Mouse (Mus musculus) neutrophil, adult 5-6 weeks (primary cell): ENCODE data around the gene Rell1. TPM values are rescaled to one million over a fixed set of nuclear protein-coding genes. Genes with fewer than 3 reads are reported as not detected.
A peak's percentile ranks its signal among the peaks of the same experiment; 100 is the strongest.

ENCODE experiments used
- ATAC-seq: fragments of 151-379, 151-347 bp; 2 replicates; pipeline ENCODE4 v1.8.0; 2017; ENCODE audit warnings: mild to moderate bottlenecking, moderate TSS enrichment; ENCODE audit not compliant: insufficient number of reproducible peaks, poor library complexity, low FRiP score, severe bottlenecking; ENCODE audit errors: extremely low read depth
- total RNA-seq: library from RNA; stranded (forward); fragments of 200-1000 nt; gene quantifications from 2 replicates; pipeline ENCODE4 v1.2.3, GENCODE M21; 2017

Rell1 gene
- total RNA-seq, 1 experiment from 2014 or later, result 40.7 TPM

DNA sequence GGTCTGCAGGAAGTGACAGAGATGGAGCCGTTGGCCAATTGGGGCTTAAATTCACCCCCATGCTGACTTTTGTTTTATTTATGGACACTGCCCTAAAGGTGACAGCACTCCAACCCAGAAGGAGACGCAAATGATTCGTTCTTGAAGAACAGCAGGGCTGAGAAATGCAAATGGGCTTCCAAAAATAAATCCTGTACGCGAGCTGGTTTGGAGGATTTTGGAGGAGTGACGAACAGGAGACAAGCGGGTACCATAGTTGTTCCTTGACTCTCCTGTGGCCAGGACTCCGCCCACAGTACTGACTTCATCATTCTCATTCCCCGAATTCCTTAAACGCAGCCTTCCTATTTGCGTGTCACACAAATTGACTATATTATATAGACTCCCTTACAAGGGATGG lies 12.3 kb downstream of the Rell1 start:
- no peak for ATAC-seq

DNA sequence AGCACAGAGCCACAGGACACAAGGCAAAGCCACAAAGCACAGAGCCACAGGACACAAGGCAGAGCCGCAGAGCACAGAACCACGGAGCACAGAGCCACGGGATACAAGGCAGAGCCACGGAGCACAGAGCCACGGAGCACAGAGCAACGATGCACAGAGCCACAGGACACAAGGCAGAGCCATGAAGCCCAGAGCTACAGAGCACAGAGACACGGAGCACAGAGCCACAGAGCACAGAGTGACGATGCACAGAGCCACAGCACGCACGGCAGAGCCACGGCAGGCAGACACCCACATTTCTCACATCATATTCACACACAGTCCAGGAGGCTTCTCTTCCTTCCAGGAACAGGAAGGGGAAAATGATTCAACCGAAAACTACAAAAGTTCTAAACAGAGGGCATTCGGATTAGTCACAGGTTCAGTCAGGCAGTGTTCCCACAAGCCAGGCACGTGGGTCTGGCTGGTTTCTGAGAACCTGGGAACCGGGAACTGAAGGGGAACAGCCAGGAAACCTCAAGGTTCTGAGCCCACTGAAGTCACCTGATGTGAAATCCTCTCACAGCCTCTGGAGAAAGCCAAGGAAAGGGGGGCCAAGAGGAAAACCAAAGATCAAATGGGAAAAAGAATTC lies 15.2 kb downstream of the Rell1 start:
- no peak for ATAC-seq

DNA sequence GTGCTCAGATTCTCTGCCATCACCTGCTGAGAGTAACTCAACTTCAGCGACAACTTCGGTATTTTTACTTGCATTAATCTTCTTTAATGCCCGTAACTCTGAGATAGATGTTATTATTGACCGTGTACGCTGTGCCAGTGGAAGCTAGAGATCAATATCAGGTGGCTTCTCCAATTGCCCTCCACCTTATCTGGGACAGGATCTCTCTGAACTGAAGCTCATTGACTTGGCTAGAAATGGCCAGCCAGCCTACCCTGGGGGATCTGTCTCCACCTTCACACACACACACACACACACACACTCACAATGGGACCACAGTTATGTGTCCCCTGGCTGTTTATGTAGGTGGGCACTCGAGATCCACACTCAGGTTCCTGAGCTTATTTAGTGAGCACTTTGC lies 16.7 kb downstream of the Rell1 start:
- no peak for ATAC-seq

DNA sequence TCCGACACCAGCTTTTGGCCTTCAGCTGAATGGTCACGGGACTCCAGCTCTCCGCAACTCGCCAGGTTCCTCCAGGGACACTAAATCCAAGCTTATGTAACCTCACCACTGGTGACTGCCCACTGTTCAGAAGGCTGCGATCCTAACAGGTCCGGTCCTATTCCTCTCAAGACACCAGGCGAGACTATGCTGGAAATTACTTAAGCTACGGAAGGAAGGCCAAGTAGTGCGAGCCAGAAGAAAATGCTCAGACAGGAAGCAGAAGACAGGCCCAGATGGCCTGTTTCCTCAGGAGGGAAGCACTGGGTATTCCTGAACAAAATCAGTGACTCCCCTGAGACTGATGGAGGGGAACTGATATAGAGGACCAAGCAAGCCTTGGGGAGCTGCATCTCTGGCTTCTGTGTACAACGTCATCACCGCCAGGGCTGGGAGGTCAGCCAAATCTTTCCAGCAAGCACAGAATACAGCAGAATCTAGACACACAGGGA lies 17.2 kb downstream of the Rell1 start:
- no peak for ATAC-seq

DNA sequence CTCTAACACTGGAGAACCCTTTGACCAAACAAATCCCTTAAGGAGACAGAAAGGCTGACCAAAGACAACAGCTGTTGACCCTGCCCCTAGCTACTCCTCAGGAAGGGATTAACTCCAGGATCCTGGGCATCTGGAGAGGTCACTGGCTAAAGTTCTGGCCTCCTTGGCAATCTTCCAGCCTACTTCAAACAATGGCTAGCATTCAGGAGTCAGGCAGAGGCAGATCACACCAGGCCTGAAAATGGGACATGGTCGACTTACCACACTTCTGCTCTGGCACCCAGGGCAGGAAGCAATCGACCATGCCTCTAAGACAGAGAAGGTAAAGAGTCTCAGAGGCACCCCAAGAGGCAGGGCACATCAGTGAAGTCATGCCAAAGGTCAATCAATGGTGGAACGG lies 19.5 kb downstream of the Rell1 start:
- ATAC-seq, result peak; percentile 43; the same call in 1 of the 2 replicates

DNA sequence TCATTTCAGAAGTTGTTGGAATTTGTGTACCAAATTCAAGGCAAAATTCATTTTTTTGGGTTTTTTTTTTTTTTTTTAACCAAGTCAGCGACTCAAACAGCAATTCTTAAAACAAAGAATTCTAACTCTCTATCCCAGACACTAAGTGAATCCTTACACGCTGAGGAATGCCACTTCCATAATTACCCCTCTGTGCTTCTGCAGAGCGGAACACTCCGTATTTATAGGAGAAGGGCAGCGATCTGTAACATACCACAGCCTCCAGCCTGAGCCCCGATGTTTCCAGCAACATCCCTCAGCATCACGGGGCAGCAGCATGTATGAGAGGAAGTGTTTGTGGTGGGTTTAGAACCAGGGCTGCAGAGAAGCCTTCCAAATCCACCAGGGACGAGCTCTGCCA lies 21.2 kb downstream of the Rell1 start:
- no peak for ATAC-seq

DNA sequence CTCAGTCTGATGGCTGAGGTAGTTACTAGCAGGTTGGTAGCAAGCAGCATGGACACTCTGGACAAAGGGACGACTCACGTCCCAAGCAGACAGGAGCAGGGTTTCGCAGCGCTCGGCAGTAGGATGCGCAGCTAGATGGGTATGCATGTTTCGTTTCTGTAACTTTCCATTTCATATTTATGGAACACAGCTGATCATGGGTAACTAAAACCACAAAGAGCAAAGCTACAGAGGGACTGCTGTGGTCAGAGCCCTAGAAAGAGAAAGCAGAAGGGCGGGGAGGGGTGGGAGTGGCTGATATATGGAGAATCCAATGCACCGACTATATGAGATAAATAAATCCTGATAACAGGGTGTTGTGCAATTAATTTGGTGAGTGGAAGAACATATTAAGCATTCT lies 25.4 kb downstream of the Rell1 start:
- ATAC-seq, result peak; percentile 21; the same call in 1 of the 2 replicates

DNA sequence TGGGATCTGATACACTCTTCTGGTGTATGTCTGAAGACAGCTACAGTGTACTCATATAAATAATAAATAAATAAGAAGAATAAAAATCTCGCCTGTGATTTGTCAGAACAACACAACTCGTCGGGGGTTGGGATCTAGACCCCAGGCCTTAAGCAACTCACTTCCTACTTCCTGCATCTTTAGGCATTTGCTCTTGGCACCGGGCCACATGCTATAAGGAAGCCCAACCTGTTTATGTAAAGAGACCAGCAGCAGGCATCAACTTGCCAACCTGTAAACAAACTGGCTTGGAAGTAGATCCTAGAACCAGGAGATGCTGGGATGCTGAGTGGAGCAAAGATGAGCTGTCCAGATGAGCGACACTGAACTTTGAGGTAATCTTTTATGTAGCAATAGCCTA lies 26.8 kb downstream of the Rell1 start:
- ATAC-seq, result no peak

DNA sequence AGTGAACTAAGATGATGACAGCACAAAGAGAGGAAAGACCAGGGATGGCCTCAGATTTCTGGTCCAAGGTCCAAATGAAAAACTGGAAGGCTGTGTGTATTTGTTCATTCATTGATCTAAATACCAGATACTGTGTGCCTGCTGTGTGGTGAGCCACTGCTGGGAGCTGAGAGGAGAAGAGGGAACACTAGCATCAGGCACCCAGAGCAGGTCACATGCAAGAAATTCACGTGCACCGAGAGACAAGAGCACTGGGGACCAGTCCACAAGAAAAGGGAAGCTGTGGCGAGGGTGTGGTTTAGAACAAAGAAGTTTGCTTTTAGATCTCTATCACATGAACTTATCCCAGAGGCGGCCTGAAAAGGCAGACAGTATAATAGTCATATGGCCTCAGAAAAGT lies 30.1 kb downstream of the Rell1 start:
- ATAC-seq, result peak; percentile 83

DNA sequence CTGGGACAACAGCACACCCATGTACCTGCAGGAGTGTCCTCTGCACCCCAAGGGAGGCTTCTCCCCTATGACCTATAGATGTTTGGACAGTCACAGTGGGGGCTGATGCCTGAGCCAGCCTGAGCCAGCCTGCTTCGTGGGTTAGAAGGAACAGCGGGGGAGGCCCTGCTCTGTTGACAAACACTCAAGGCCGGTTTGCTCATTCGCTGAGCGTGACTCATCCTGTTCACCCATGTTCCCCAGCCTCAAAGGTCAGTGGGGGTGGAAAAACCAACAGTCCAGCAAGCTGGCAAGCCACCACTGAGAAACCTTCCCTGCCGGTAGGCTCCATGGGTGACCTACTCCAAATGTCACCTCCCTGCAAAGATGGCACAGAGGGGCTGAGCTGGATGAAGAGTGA lies 32.0 kb downstream of the Rell1 start:
- peak; percentile 18; the same call in 1 of the 2 replicates for ATAC-seq

DNA sequence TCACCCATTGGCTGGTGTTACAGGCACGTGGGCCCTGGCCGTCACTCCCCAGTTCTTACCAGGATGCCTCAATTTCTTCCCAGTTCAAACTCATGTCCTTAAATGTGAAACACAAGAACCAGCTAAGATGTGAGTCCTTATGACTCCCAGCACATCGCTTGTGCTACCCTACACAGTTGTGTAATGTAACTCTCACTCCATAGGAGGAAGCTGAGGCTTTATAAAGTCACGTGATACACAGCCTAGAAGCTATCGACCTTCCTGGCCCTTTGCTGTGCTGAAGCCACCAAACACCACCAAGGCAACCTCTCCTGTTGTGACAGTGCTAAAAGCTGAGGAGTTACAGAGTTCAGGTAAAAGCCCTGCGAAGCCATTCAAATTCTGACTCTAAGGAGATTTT lies 33.1 kb downstream of the Rell1 start:
- peak; percentile 22; the same call in 1 of the 2 replicates for ATAC-seq

DNA sequence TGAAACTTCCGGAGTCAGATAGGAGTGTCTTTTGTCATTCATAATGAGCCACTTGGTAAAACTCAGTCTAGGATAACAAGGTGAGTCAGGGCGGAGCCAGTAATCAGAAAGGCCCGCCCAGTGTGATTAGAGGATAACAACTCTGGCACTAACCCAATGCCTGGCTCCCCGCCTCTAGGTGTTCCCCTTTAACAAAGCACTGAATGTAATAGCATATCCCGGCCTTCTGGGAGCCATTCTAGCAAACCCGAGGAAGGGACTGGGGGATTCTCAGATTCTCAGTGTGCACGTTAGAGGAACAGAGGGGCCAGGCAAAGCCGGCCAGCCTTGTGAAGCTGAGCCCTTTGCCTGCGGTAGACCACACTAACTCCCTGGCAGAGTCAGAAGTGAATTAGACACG lies 35.9 kb downstream of the Rell1 start:
- ATAC-seq, result no peak

DNA sequence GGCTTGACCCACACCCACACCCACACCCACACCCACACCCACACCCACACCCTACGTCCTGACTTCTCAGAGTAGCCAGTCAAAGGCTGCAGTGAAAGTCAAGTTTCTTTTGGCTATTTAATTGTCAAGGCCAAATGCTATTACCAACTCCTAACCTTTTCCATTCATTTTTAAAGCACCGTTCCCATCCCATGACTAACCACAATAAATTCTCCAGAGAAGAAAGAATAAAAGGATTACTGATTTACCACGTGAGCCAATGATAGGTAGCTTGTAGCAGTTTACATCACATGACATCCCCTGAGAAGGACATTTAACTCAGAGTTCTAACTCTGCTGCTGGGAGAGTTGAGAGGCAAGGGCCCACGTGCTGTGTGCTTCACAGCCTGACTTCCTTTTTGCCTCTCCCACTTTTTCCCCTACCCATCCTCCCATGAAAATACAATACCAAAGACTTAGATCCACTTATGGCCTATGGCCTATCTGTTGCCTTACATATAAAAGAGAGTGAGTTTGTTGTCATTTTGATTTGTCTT lies 37.8 kb downstream of the Rell1 start:
- ATAC-seq, result no peak

DNA sequence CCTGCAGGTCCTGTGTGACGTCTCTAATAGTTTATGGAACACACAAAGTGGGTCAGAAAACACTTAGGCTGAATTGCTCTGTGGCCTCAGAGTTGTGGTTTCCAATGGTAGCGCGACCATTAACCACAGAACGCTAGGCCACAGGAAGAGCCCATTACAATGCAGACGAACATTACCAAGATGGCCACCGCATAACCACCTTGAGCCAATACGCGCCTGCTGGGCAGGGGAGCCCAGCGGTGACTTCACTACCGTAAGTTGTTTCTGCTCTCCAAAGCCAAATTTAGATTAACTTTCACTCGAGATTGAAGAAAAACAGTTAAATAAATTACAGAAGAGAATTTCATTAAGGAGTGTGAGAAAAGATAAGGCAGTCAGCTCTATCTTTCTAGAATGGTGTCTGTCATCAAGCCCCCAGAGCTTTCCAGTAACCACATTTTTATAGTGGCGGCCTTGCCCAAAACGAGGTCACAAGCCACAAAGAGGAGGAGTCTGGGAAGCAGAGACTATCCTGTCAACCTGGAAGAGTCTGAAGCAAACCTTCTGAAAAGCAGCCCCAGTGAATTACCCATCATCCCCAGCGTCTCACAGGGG lies 43.6 kb downstream of the Rell1 start:
- no peak for ATAC-seq

DNA sequence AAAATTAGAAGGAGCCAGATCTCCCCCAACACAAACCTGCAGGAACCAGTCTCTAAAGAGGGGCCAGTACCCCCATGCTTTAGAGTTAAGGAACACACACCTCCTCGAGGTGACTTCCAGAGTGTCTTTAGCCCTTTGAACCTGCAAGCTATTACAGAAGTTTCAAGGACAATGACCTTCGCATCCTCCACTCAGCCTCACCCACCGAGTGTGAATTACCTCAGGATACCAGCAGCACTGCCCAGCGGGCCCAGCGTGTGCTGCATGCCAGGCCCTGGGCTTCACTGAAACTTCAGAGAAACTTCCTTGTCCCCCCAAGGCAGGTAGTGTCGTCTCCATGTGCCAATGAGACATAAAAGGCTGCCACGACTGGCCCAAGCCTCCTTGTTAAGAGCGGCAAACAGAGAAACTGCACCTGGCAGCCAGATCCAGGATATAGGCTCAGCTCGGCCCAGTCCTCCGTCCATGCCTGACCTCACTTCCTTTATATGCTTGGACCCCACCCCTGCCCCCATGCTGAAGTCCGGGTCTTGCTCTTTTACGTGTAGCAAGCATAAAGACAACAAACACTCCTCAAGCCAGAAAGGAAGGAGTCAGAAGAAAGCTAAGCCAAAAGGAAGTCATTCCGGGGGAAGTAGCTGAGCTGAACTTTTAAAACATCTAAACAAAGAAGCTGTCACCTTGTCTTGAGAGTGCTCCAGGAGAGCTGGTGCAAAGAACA lies 45.2 kb downstream of the Rell1 start:
- no peak for ATAC-seq

DNA sequence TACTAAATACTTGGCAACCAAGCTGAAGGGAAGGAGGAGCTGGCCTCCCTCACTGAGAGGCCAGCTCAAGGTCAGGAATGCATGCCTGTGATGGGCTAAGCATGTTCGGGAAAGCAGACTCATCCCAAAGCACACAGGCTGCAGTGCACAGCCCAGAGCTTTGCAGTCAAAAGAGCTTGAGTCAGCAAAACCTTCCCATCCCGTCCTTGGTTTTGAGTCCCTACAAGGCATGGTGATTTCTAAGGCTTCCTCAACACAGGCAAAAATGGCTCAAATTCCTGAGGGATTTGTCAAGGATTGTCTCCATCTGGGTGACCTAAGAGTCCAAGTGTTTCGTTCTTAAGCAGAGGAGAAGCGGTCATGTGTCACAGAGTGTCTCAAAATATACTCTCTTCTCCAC lies 50.5 kb downstream of the Rell1 start:
- ATAC-seq, result no peak

DNA sequence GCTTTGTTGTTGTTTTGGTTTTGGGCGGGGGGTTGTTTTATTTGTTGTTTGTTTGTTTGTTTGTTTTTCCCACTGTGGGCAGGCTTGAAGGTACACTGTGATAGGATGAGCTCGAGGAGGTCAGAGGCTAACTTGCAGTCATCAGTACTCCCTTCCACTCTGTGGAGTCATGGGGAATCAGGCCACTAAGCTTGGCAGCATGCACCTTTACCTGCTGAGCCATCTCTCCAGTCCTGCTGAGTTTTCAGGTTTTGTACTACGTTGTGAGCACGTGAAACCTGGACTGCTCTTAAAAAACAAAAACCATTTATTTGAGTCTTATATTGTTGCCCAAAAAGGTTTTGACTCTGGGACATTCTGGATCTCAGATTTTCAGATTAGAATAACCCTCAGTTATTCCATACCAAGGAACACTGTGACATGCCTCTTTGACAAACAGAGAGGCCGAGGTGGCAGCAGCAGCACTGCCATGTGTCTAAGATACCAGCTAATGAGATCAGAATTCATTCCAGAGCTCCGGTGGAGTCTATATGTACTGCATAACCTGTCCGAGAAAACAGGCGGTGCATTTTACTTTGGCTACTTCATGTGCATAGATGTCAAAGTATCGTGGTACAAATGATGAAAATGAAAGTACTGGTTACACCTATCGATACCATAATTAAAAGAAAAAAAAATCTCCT lies 52.1 kb downstream of the Rell1 start:
- ATAC-seq, result no peak

DNA sequence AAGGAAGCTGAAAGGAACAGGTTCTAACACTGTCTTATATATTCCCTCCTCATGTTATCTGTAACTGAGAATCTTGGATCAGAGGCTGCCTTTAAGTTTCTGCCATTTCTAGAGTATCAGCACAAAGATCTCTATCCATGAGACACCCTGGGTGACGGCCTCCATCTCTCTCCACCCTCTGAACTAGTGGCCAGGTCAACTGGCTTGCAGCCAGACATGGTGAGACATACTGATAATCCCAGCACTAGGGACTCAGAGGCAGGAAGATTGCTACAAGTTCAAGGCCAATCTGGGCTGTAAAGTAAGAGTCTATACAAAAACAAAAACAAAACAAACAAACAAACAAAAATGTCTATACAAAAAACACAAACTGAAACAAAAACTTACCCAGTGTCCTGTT lies 53.8 kb downstream of the Rell1 start:
- ATAC-seq, result no peak

DNA sequence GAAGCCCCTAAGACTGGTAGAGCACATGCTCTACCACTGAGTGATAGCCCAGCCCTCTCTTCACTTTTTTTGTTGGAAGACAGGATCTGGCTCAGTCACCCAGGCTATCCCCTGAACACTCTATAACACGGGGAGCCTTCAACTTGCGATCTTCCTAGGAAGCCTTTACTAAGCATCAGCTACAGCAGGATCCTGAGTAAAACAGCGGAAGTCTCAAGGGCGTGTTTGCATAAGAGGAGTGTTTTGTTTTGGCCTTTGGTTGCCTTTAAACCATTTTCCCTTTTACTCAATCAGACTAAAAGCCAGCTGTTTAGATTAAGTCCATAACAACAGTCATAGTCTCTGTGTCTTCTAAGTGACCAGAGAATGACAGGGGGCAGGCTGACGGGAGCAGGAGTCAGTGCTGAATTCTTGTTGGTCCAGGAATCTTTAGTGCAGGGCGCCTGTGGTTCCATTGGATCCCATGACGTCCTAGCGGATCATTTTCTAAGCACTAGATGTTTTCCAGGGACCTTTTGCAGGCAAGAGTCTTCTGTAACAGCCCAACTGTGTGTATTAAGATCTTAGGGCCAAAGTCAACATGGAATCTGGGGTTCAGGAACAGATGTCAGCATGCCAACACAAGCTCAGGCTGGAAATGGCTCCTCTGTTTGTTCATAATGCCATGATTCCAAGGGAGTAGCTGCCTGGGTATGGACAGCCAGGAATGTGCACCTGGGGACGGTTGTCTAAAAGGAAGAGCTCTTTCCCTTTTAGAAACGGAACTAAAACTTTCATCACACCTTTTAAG lies 58.3 kb downstream of the Rell1 start:
- ATAC-seq, result no peak
